Mouse (Mus musculus): ENCODE measurements around the gene Ppp1r9a. TPM values are rescaled to one million over a fixed set of nuclear protein-coding genes. Genes with fewer than 3 reads are reported as not detected.
"Not testable (repeated sequence)": the region's sequence is repeated elsewhere in the genome, so short reads cannot be mapped to it uniquely, and the experiment has no call there.

Gene Ppp1r9a
- total RNA-seq (2015; ENCODE audit: low replicate concordance) (0.21 and 0.38 TPM in 2 replicates), total RNA-seq (2017; ENCODE audit: low replicate concordance) (0.70 and 4.0 TPM in 2 replicates)

DNA sequence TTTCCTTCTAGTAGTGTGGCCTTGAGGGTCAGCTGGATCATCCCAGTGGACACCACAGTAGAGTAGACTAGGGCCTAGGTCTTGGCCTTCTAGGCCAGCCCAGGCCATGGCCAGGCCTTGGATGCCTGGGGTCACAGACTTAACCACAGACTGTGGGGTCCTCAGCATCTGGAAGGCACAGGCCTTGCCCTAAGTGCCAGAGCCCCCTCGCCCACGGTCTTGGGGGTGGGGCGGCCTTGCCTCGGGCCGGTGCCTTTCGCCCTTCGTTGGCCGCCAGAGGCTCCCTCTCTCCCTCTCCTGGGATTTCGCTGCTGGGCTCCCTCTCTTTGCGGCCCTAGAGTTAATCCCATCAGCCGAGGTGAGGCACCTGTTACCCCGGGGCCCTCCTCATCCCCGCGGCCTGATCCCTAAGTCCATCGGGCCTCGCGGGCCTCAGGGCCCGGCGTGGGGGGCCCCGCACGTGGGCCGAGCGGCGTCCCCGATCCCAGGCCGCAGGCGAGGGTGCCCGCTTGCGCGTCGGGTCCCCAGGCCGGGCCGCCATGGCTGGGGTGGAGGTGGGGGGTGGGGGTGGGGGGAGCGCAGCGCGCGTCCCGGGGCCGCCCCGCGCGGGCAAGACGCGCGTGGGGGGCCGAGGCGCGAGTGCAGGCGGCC lies at the start of gene Ppp1r9a:
Ppp1r9a (plus strand) TSS at position 244 of the 651 bp plus-strand sequence.
- ATAC-seq (replicated peaks; ENCODE audit: low FRiP score, poor library complexity, severe bottlenecking), result no peak

DNA sequence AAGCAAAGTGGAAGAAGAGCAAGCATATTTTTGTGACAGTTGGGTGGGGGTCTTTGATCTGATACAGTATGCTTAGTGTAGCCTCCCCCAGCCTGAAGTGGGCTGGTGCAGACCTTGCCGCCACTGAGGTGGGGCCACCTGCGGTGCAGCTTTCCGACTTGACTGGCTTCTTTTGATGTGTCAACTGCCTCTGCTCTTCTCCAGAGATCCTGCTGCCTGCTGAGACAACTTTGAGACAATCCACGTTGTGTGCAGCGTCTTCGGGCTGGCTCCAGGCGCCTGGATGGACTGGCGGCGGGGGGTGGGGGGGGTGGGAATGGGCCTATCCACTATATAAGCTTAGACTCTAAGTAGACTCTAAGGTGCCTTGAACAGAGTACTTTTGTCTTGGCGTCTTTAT lies 47.5 kb upstream of the Ppp1r9a start:
- ATAC-seq (replicated peaks; ENCODE audit: low FRiP score, poor library complexity, severe bottlenecking), result no peak

DNA sequence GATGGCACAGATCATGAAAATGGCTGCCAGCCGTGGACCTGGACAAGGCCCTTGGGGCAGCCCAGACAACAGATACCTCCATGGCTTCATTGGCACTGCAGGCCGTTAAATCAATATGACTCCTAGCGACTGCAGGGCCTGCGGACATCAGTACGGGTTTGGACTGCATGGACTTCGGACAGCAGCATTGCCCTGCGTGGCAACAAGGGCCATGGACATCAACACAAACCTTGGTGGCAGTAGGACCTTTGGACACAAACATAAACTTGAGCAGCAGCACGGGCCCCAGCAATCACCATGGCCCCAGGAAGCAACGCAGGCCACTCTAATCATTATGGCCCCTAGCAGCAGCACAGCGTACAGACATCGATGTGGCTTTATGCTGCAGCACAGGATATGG lies 45.8 kb upstream of the Ppp1r9a start:
- no peak for ATAC-seq (replicated peaks; ENCODE audit: low FRiP score, poor library complexity, severe bottlenecking)

DNA sequence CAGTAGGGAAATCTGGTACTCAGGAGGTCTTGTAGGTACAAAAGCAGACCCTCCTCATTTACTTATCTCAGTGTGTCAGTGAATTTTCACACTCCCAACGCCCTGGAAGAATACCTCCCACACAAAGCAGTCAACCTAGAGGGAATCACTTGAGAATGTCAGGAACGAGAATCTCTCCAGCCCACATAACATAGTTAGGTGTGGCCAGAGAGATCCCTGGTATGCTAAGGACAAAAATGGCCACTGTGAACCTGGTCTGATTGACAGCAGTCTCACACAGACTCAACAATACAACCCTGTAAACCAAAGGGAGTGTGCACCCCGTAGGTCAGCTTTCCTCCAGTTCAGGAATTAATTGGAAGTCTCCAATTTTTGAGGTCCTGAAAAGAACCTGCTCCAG lies 18.4 kb upstream of the Ppp1r9a start:
- no peak for ATAC-seq (replicated peaks; ENCODE audit: low FRiP score, poor library complexity, severe bottlenecking)

DNA sequence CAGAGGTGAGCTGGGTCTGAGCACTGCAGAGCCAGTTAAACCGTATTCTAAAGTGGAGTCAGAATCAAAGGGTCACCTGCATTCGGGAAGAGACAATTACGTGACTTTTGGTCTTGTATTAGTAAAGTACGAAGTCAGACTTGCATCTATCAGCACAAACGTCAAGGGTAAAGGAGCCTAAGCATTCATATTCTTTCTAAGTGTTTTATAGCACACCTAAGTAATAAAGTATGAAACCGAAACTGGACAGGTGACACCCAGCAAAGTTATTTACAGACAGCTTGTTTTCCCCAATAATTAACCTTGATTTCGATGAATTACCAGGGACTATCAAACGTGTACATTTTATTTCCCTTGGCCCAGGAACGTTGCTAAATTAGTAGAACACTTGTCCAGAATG lies 13.2 kb upstream of the Ppp1r9a start:
- no peak for ATAC-seq (replicated peaks; ENCODE audit: low FRiP score, poor library complexity, severe bottlenecking)

DNA sequence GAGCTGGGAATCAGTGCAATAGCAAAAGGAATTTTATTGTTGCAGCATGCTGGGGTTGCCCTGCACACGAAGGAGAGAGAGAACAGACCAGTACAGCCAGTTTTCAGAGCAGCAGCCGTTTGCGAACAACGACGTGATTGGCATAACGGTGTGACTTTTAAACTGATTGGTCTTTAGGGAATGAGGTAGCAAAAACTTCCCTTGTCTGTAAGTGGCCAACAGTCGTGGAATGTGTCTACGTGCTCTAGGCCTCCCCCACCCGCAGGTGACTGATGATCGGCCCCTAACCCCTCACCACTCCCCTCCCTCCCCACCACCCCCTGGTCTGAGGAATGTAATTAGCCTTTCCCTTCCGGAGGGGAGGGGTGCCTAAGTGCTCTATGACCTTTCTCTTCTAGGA lies 10.3 kb upstream of the Ppp1r9a start:
- ATAC-seq (replicated peaks; ENCODE audit: low FRiP score, poor library complexity, severe bottlenecking), result no peak

- not testable (repeated sequence) for ATAC-seq (replicated peaks; ENCODE audit: low FRiP score, poor library complexity, severe bottlenecking)
Measured at GRCm38 (mm10) chr6:4893312-4893711, 9.4 kb upstream of the Ppp1r9a start.

GRCm38 (mm10) chr6:4899906-4900305 lies 2.8 kb upstream of the Ppp1r9a start:
- no peak for ATAC-seq (replicated peaks; ENCODE audit: low FRiP score, poor library complexity, severe bottlenecking)

DNA sequence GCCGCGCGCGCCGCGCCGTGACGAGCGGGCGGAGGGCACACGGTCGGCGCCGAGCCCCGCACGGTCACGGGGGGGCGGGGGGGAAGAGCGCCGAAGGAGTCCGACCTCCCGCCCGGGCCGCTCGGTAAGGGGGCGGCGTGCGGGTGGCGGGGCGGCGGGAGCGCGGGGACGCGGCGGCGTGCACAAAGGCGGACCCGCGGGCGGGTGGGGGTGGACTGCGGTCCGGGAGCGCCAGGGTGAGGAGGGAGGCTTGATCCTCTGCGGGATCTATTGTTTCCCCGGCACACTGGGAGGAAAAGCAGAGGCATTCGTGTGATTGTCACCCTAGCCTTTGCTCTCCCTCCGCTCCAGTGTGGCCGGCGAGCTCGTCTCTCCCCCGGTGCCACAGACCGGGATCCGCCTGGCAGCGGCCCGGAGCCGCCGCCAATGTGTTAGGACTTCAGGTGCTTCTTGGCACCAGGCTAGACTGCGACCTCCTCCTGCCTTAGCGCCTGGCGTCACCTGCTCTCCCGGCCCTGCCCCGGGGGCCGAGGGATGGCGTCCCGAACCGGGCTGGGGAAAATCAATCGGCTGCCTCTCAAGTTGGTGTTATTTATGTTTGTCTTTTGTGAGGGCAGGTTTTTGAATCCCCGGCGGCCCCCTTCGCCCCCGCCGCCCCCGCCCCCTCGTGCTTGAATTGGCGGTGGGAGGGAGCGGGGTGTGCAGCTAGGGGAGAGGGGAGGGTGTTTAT lies 773 bp downstream of the Ppp1r9a start:
- no peak for ATAC-seq (replicated peaks; ENCODE audit: low FRiP score, poor library complexity, severe bottlenecking)

DNA sequence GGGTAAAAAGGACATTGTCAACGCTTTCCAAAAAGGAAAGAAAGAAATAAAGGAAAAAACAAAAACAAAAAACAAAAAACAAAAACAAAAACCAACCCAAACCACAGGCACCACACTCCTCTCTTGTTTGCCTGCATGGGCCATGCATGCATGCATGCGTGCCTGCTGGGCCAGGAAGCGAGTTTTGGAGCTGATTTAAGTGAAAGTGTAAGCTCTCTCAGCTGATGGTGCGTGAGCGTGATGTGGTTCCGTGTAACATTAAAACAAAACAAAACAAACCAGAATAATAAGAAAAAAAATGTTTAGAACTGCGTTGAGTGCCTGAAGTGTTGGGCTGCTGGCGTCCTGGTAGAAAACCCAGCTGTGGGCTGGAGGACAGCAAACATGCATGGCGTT lies 1.3 kb downstream of the Ppp1r9a start:
- no peak for ATAC-seq (replicated peaks; ENCODE audit: low FRiP score, poor library complexity, severe bottlenecking)

GRCm38 (mm10) chr6:4910042-4910634 lies 7.4 kb downstream of the Ppp1r9a start:
- ATAC-seq (replicated peaks; ENCODE audit: low FRiP score, poor library complexity, severe bottlenecking), result no peak

GRCm38 (mm10) chr6:4918470-4918869 lies 15.8 kb downstream of the Ppp1r9a start:
- no peak for ATAC-seq (replicated peaks; ENCODE audit: low FRiP score, poor library complexity, severe bottlenecking)

- not testable (repeated sequence) for ATAC-seq (replicated peaks; ENCODE audit: low FRiP score, poor library complexity, severe bottlenecking)
Measured at GRCm38 (mm10) chr6:4923791-4924190, 21.1 kb downstream of the Ppp1r9a start.

DNA sequence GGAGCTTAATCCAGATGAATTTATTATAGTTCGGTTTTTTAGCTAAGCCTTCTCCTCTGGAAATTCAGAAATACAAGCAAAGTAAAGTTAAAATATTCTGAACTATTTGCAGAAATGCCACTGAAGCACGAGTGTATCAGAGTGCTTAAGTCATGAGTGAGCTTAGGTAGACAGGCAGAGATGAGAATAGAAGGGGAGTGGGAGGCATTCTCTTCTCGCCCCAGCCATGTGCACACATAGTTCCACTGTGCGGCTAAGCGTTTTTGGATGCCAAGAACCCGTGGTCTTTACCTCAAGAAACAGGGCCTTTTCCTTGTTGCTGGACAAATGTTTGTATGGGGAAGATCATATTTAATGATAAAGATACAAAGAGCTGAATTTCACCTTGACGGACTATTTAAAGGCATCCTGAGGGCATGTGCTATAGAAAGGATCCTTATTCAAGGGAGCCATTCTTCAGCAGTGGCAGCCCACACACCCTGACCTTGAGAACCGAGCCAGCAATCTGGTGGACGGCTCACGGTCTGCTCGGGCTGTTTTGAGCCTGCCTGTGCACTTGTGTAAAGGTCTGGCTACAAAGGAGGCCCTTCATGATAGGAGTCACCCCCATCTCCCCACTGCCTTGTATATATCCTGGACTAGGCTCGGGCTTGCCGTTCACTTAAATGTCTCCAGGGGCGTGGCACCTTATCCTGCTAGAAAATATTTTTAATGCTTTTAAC lies 23.4 kb downstream of the Ppp1r9a start:
- ATAC-seq (replicated peaks; ENCODE audit: low FRiP score, poor library complexity, severe bottlenecking), result no peak

DNA sequence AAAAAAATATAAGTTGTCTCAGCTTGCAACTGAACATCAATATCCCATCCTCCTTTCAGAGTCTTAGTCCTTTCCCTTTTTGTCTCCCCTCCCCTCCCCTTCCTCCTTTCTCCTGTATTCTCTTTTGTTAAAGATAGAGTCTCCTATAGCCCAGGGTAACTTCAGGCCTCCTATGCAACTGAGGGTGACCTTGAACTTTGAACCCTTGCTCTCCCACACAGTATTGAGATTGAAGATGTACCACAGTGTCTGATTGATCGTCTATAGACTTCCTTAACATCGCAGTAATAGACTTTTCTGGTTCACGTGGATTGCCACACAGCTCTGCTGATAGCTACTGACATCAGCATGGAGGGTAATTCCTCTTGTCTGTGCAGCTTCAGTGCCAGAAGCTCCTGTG lies 27.6 kb downstream of the Ppp1r9a start:
- ATAC-seq (replicated peaks; ENCODE audit: low FRiP score, poor library complexity, severe bottlenecking), result no peak

- no peak for ATAC-seq (replicated peaks; ENCODE audit: low FRiP score, poor library complexity, severe bottlenecking)
Measured at GRCm38 (mm10) chr6:4938901-4939300, 36.2 kb downstream of the Ppp1r9a start.

DNA sequence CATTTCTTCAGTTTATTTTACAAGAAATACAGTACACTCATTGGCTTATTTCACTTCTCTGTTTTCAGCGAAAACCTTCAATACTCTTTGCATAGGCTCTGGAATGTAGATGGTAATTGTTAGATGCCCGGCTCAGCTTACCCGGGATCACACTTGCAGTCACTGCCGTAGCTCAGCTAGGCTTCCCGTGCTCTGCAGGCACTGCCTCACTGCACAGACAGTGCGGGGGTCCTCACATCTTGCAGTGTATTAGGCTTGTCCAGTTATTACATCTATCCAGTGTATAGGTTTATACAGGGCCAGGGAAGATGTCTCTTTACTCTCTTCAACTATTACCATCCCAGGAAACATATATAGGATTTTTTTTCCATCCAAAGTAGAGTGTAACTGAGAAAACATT lies 37.4 kb downstream of the Ppp1r9a start:
- ATAC-seq (replicated peaks; ENCODE audit: low FRiP score, poor library complexity, severe bottlenecking), result no peak

- no peak for ATAC-seq (replicated peaks; ENCODE audit: low FRiP score, poor library complexity, severe bottlenecking)
Measured at GRCm38 (mm10) chr6:4940639-4941038, 37.9 kb downstream of the Ppp1r9a start.

GRCm38 (mm10) chr6:4943821-4944220 lies 41.1 kb downstream of the Ppp1r9a start:
- ATAC-seq (replicated peaks; ENCODE audit: low FRiP score, poor library complexity, severe bottlenecking), result no peak

DNA sequence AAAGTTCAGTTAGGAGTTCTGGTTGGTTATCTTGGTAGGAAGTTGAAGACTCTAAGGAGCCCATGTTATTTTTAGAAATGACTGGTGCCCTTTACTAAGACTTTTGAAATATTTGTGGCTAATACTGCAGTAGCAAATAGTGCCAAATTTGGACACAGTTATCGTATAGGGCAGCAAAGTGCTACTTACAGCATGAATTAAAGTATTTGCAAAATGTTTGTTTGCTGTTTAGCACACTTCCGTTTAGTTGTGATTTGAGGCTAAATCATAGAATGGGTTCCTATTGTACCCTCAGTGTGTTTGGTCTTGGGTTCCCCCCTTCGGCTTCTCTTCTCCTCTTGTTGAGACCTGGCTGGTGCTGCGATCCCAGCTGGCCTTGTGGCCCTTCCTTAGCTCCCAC lies 45.3 kb downstream of the Ppp1r9a start:
- no peak for ATAC-seq (replicated peaks; ENCODE audit: low FRiP score, poor library complexity, severe bottlenecking)

All from erythroblast, adult 5-6 weeks (primary cell).